Mouse (Mus musculus) bone marrow, adult 2 months (tissue): ENCODE results near the gene Megf6.

ENCODE experiments used
- CTCF ChIP-seq: fragments of 200-500 bp; IDR thresholded peaks from 2 replicates; pipeline ENCODE4 v1.5.1; 2011; ENCODE audit warnings: low read length, control low read depth; ENCODE audit not compliant: control insufficient read depth, insufficient read depth
- POLR2A ChIP-seq: fragments of 200-500 bp; IDR thresholded peaks from 2 replicates; pipeline ENCODE4 v1.6.1; 2011; ENCODE audit warnings: low read depth, mild to moderate bottlenecking, control low read depth, low read length, borderline replicate concordance; ENCODE audit not compliant: control insufficient read depth

DNA sequence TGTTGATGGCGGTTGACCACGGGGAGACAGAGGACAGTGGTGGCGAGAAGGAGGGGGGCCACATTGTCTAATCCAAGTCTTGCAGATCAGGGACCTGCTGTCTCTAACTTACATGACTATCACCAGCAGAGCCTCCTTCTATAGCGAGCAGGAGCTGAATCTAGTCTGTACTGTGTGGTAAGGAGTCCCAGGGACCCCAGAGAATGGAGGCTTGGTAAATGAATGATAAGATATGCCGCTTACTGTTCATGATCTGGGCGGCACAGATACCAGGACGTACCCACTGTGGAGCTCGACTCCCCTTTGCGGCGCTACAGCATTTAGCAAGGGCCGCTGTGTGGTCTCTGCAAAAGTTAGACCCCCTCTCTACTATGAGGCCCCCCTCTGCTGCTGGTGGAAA lies 48.7 kb upstream of the Megf6 start:
- TF ChIP-seq CTCF (no peak), POLR2A (no peak)
